Mouse (Mus musculus) stomach, postnatal 0 days (tissue): Measurements from ENCODE around the gene Cacna1f.

ENCODE experiments used
- CTCF ChIP-seq: IDR thresholded peaks from 2 replicates; pipeline ENCODE4 v1.5.1; 2016; ENCODE audit warnings: antibody characterized with exemption, low read depth, mild to moderate bottlenecking, moderate library complexity
- EP300 ChIP-seq: optimal IDR thresholded peaks from 2 replicates; pipeline ENCODE3; 2016; ENCODE audit warnings: antibody characterized with exemption

- no peak for TF ChIP-seq EP300
- no peak for TF ChIP-seq CTCF
Observed at GRCm38 (mm10) chrX:7617889-7618551, 11.1 kb downstream of the Cacna1f start.
